Mouse (Mus musculus) mouse trophoblast stem cell (cell line): Measurements from ENCODE around the gene Sobp.

Experiments
- in situ Hi-C, 2 experiments: fragments of 300-500 bp; cut with MseI, MboI; formaldehyde crosslinking; loops; 2 replicates in 1 of 2; 3 replicates in 1 of 2; pipeline ENCODE4 v1.15.1; 2025

Gene Sobp

GRCm38 (mm10) chr10:43087421-43087820 is 86.9 kb downstream of the Sobp start:
- in situ Hi-C loops: no loop called here

DNA sequence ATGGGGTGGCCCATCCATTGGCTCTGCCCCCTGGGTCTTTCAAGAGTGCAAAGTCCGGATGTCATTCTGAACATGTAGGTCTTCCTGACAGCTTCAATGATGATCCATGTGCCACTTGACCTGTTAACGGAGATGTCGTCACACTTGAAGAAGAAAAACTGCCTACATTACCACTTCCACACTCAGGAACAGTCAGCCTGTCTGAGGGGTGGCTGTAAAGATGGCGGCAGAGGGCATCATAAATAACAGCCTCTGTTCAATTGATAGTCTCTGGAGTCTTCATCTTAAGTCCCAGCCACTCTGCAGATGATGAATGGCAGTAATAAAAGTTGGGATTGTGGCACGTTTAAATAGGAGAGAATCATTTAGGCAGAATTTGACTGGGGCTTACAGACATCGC is 87.4 kb downstream of the Sobp start:
- in situ Hi-C loops: no loop called here

DNA sequence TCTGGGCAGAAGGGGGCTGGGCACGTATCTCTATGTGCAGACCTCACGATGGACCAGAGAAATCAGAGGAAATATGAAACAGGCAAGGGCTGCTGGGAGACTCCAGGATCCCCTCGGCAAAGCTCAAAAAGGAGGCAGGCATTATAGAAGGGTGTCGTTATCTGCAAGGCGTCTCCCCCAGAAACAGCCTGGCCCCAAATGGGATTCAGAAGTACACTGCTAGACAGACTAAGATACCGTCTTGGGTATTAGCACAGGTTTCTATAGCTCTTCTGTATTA is 90.3 kb downstream of the Sobp start:
- in situ Hi-C loops: no loop called here

DNA sequence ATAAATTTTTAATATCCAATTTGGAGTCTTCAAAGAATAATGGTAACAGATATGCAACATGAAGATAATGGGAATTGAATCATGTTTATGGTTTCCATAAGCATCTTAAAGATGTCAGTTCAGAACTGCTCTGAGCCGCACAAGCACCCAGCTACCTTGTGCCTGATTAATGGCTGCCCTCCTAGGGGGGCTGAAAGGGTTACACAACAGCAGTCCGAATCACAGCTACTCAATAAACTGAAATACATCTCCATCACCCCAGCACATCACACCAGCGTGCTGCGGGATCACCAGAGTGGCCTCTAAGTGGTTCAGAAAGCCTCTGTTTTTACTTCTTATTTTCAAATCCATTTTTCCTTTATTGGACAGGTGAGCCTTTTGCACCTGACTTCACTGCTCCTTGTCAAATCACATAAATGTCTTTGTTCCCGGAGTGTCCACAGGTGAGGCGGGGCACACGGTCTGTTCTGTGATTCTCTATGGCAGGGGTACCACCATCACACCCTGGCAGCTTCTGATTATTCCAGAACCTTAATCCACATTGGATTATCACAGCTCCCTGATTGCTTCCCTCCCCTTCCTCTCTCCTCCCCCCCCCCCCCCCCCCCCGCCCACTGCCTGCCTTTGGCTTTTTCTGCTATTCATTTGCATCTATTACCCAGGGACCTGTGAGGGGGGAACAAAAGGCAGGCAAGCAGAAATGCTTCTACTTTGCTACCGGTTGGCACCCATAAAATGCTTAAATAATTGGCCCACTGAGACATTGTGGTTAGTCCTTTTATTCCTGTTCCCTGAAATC is 90.8 kb downstream of the Sobp start:
- in situ Hi-C loops: no loop called here

- in situ Hi-C loops: no loop called here
Measured at GRCm38 (mm10) chr10:43081316-43081715, 93.0 kb downstream of the Sobp start.

DNA sequence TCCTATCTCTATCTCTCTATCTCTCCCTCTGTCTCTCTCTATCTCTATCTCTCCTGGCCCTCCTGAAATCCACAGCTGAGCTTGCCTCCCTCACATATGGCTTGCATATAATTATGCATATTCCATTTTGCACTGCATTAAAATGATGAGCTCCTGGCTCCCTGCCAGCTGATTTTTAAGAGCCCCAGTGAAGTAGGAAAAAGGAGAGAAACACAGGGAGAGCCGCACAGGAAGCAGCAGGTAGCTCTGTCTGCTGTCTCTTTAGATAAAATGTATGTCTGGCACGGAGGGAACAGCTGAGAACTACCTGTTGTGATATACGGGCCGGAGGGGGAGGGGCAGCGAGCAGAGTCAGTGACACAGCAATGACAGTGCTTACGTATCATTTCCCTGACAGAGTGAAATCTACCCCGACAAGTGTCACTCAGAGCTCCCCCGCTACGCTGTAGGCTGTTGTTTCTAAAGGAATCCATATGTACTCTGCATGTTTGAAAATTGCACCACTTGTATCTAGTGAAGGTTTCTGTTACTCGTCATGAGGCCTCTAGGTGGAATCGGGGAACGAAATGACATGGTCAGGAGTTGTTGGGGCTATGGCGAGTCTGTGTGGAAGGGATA is 98.7 kb downstream of the Sobp start:
- in situ Hi-C loops: no loop called here

DNA sequence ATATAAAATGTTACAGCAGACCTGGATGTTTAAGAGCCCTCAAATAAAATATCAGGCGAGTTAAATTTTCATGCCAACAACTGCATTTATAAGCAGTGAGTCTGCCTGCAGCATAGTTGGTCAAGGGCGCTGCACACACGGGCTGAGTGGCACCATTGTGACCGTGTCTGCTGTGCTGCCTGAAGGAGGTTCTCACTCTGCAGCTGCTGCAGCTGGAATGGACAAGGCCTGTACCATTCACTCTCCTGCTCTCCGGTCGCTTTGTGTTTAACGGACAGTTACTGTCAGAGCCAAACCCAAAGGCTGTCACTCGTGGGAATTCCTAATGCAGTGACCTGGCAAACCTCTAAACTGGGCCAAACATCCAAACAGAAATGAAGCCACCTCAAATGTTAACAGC is 101.0 kb downstream of the Sobp start:
- in situ Hi-C loops: no loop called here

GRCm38 (mm10) chr10:43070893-43071292 is 103.4 kb downstream of the Sobp start:
- in situ Hi-C loops: no loop called here

DNA sequence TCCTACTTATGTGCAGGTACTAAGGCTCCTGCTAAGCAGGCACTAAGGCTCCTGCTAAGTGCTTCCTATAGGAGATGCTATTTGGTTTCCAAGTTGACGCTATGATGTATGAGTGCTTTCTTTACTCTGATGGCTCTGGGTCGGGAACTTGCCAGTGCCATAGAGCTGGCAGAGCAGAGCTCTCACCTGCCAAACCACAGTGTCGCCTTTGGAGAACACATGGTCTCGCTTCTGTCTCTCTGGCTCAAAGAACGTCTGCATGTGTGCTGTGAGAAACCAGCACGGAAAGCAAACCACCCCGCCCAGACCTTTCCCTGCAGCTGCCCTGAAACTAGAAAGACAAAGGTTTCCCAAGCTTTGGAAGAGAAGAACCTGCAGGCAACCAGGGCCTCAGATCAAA is 109.0 kb downstream of the Sobp start:
- in situ Hi-C loops: no loop called here

DNA sequence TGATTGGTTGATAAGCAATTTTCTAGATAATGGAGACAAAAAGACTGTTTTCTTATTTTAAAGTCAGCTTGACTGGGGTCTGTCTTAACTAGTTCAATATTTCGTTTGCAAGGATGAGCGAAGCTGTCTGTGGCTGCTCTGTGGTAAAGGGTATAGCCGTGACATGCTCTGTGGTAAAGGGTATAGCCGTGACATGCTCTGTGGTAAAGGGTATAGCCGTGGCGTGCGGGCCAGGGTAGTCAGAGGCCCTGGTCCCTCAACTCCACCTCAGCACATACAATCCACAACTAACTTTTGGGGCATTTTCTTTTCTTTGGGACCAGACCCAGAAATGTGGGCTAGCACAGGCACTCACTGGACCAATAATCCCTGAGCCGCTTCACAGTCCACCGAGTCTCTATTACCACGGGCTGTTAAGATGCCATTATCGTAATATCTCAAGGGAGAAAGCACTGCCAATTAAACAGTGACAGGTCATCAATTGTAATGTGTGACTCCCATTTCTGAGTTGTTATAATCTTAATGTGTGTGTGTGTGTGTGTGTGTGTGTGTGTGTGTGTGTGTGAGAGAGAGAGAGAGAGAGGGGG is 112.7 kb downstream of the Sobp start:
- in situ Hi-C loops: no loop called here

DNA sequence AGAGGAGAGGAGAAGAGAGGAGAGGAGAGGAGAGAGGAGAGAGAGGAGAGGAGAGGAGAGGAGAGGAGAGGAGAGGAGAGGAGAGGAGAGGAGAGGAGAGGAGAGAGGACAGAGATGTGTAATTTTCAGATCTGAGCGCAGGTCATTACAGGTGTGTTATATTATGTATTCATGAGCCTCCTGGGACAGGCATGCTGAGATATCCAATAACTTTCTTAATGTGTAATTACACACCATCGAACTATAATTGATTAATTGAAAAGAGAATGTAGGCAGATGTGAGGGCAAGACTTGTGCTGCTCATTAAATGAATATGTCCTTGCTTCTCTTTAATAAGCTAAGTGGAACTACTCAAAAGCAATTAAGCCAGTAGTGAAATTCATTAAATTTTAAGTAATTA is 118.9 kb downstream of the Sobp start:
- in situ Hi-C loops: no loop called here

GRCm38 (mm10) chr10:43054776-43055175 is 119.6 kb downstream of the Sobp start:
- in situ Hi-C loops: no loop called here

GRCm38 (mm10) chr10:43053861-43054560 is 120.3 kb downstream of the Sobp start:
- in situ Hi-C loops: no loop called here

DNA sequence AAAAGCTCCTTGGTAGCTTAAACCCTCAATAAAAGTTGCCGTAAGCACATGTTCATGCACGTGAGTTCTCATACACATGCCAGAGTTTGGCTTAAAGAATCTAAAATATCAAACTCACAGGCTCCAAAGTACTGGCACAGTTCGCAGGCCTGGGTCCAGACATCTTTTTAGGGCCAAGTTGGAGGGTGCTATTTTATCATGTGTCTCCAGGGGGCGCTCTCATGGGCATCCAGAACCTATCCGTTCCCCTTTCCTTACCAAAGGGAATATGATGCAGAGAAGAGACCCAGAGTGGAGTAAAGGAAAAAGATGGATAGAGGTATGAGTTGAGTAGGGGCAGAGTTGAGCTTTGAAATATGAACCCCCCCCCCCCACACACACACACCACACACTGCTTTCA is 121.9 kb downstream of the Sobp start:
- in situ Hi-C loops: no loop called here

GRCm38 (mm10) chr10:43047804-43048348 is 126.5 kb downstream of the Sobp start:
- in situ Hi-C loops: no loop called here

- in situ Hi-C loops: no loop called here
Measured at GRCm38 (mm10) chr10:43043351-43044209, 130.8 kb downstream of the Sobp start.

DNA sequence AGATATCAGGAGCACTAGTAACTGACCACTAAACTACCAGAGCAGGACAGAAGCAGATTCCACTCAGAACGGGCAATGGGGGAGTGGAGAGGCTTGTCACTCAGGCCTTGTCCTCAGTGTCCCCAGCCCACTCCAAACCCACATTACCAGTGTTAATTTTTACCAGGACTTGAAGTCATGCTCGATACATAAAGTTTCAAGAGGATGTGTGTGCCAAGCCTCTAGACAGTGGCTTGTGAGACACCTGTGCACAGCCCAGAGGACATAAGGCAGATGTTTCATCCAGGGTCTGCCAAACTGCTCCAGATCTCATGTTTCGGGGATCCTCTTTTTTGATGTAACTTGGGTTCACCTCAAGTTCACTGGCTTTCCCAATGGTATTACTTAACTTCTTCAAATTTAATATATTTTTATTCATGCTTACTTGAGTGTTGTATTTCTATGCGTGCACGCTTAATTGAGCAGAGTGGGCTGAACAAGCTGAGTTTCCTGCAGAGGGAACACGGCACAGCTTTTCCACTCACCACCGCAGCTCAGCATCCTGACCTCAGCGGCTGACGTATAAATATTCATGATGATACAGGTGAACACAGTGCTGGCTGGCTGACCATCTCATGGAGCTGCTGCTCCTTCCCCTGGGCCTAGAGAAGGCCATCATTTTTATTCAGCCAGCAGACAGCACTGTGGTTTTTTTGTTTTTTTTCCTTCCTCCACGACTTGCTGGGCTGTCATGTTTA is 131.6 kb downstream of the Sobp start:
- in situ Hi-C loops: no loop called here

DNA sequence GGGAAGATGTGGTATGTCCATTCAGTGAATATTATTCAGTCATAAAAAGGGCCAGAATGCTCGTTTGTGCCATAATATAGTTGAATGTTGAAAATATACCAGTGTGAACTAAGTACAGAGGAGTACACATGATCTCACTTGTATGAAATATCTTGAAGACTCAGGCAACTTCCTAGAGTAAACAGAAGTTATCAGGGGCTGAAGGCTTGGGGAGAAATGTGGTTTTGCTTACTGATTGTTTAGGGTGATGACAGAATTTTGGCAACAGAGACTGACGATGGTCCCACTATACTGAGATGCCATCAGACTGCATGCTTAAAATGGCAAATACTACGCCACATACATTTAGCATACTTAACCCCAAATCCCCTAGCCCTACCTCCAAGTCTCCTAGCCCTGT is 132.5 kb downstream of the Sobp start:
- in situ Hi-C loops: no loop called here

GRCm38 (mm10) chr10:43037455-43037793 is 136.9 kb downstream of the Sobp start:
- in situ Hi-C loops: no loop called here

DNA sequence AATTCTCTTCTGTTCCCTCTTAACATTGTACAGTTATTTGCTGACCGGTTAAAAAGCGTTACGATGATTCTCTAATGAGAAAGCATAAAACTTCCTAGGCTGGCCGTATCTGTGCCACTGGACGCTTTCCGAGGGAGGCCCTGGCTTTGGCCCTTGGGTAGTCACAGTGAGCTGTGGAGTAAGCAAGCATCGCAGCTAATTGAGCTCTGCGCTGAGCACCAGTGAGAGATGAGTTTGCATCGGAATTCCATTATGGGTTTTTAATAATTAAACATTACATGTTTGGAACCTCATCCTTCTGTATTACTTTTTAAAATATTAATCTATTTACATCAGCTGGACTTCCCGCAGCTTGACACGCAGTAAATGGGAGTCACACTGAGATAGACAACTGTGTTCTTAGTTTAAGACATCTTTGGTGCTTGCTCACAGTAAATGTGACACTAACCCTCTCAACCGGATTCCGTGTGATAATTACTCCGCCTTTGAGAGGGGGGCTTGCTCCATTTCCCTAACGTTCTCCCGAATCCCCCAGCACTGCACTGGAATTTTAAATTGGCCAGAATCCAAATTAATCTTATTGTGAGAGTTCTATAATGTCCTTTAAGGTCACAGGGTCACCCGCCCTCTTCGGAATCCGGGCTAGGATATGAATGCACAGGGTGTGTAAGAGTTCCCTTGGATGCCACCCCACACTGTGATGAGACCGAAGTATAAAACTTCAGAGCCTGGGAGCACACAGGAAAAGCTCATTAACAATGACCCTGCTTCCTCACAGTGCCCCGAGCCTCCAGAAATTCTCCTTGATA is 137.5 kb downstream of the Sobp start:
- in situ Hi-C loops: no loop called here
